Mouse (Mus musculus) kidney, postnatal 14 days (tissue): ENCODE data around the gene 2010300C02Rik.

ENCODE experiments used
- DNase-seq: peaks from one replicate; pipeline ENCODE4 v3.0.0; 2022; ENCODE audit warnings: mixed read lengths

Gene 2010300C02Rik

GRCm38 (mm10) chr1:37711082-37711481 is 8.8 kb downstream of the 2010300C02Rik start:
- no peak for DNase-seq

- DNase-seq: no peak
Observed at GRCm38 (mm10) chr1:37709736-37710135, 10.1 kb downstream of the 2010300C02Rik start.

GRCm38 (mm10) chr1:37708270-37708955 is 11.5 kb downstream of the 2010300C02Rik start:
- DNase-seq: no peak

GRCm38 (mm10) chr1:37702326-37702725 is 17.6 kb downstream of the 2010300C02Rik start:
- DNase-seq: no peak

GRCm38 (mm10) chr1:37698852-37699439 is 20.9 kb downstream of the 2010300C02Rik start:
- DNase-seq: no peak

- no peak for DNase-seq
Observed at GRCm38 (mm10) chr1:37698186-37698839, 21.6 kb downstream of the 2010300C02Rik start.

GRCm38 (mm10) chr1:37696918-37697317 is 23.0 kb downstream of the 2010300C02Rik start:
- DNase-seq: no peak

GRCm38 (mm10) chr1:37695732-37696131 is 24.2 kb downstream of the 2010300C02Rik start:
- no peak for DNase-seq

GRCm38 (mm10) chr1:37694417-37694816 is 25.5 kb downstream of the 2010300C02Rik start:
- DNase-seq: peak; percentile 39

- DNase-seq: peak; percentile 13
Observed at GRCm38 (mm10) chr1:37691179-37691578, 28.7 kb downstream of the 2010300C02Rik start.

GRCm38 (mm10) chr1:37690665-37691064 is 29.2 kb downstream of the 2010300C02Rik start:
- DNase-seq: no peak

- no peak for DNase-seq
Observed at GRCm38 (mm10) chr1:37689730-37690129, 30.2 kb downstream of the 2010300C02Rik start.

GRCm38 (mm10) chr1:37688351-37688750 is 31.5 kb downstream of the 2010300C02Rik start:
- DNase-seq: no peak

- DNase-seq: peak; percentile 22
Observed at GRCm38 (mm10) chr1:37687515-37687914, 32.4 kb downstream of the 2010300C02Rik start.

GRCm38 (mm10) chr1:37686953-37687441 is 32.9 kb downstream of the 2010300C02Rik start:
- no peak for DNase-seq

GRCm38 (mm10) chr1:37678327-37679123 is 41.4 kb downstream of the 2010300C02Rik start:
- peak; percentile 77 for DNase-seq

- no peak for DNase-seq
Observed at GRCm38 (mm10) chr1:37676967-37677512, 42.8 kb downstream of the 2010300C02Rik start.

GRCm38 (mm10) chr1:37675444-37675843 is 44.4 kb downstream of the 2010300C02Rik start:
- DNase-seq: no peak

GRCm38 (mm10) chr1:37674266-37674665 is 45.6 kb downstream of the 2010300C02Rik start:
- DNase-seq: no peak

- DNase-seq: no peak
Observed at GRCm38 (mm10) chr1:37671316-37671715, 48.6 kb downstream of the 2010300C02Rik start.

- no peak for DNase-seq
Observed at GRCm38 (mm10) chr1:37667386-37667785, 52.5 kb downstream of the 2010300C02Rik start.

GRCm38 (mm10) chr1:37666587-37666986 is 53.3 kb downstream of the 2010300C02Rik start:
- peak; percentile 74 for DNase-seq
